In genomic region chr11:59226787-59227603, GRCm38 (mm10) we compare ENCODE assay signal across 8 mouse cellular contexts. TPM values are rescaled to one million over a fixed set of nuclear protein-coding genes. Genes with fewer than 3 reads are reported as not detected.
DNase-seq lines count a peak whose midpoint lies in the region; ATAC-seq and TF ChIP-seq lines count a peak whose summit lies in the region.

No protein-coding gene starts in this region.

- peak overlapping the region; percentile 99 for H3K9ac ChIP-seq in heart, embryonic 12.5 days
- H3K9ac ChIP-seq in hindbrain, embryonic 12.5 days: peak overlapping the region; percentile 99
- peak overlapping the region; percentile 99 for H3K9ac ChIP-seq in liver, embryonic 12.5 days

- peak overlapping the region; percentile 99 for H3K27ac ChIP-seq in heart, embryonic 12.5 days (ENCODE audit: poor library complexity, severe bottlenecking)
- peak overlapping the region; percentile 96 for H3K27ac ChIP-seq in hindbrain, embryonic 12.5 days
- H3K27ac ChIP-seq in liver, embryonic 12.5 days: peak overlapping the region; percentile 97
- H3K27ac ChIP-seq in olfactory bulb, adult 2 months (ENCODE audit: insufficient read depth, low read depth, low read length): peak overlapping the region; percentile 88; the same call in 1 of the 2 replicates

- WGBS in heart, embryonic 12.5 days: 2% methylated on average over 21 of the region's 21 CpGs
- 5% methylated on average over 21 of the region's 21 CpGs for WGBS in hindbrain, embryonic 12.5 days
- 1% methylated on average over 21 of the region's 21 CpGs for WGBS in liver, embryonic 12.5 days (ENCODE audit: insufficient replicate concordance)
- WGBS in olfactory bulb, adult 2 months: 2% methylated on average over 21 of the region's 21 CpGs

- TF ChIP-seq CTCF in olfactory bulb, adult 2 months (IDR thresholded peaks at IDR 0.05; ENCODE audit: insufficient read depth, low read depth, low read length): no peak

- H3K4me3 ChIP-seq in heart, embryonic 12.5 days: peak overlapping the region; percentile 97
- H3K4me3 ChIP-seq in hindbrain, embryonic 12.5 days: peak overlapping the region; percentile 98
- H3K4me3 ChIP-seq in liver, embryonic 12.5 days: peak overlapping the region; percentile 96
- H3K4me3 ChIP-seq in olfactory bulb, adult 2 months (ENCODE audit: insufficient read depth, low read depth, low read length): peak overlapping the region; percentile 88

- no peak for ATAC-seq in heart, embryonic 12.5 days (ENCODE audit: insufficient number of reproducible peaks, low FRiP score)
- ATAC-seq in common myeloid progenitor, adult 5-6 weeks (replicated peaks; ENCODE audit: low read depth, poor library complexity, severe bottlenecking): peak; percentile 19
- no peak for ATAC-seq in hindbrain, embryonic 12.5 days (ENCODE audit: low FRiP score)
- ATAC-seq in liver, embryonic 12.5 days: no peak

- DNase-seq in heart, postnatal 4 days: no peak
- no peak for DNase-seq in gastrocnemius, postnatal 4 days (ENCODE audit: low spot score in 2 of 2)
- no peak for DNase-seq in layer of hippocampus, adult 8-10 months (ENCODE audit: low spot score in 2 of 2)

- H3K4me2 ChIP-seq in heart, embryonic 12.5 days: peak overlapping the region; percentile 96
- H3K4me2 ChIP-seq in hindbrain, embryonic 12.5 days (replicated peaks): peak overlapping the region; percentile 96
- peak overlapping the region; percentile 86 for H3K4me2 ChIP-seq in liver, embryonic 12.5 days

- H3K27me3 ChIP-seq in heart, embryonic 12.5 days (replicated peaks): no peaks in the 10 kb centered on the region
- H3K27me3 ChIP-seq in hindbrain, embryonic 12.5 days: no peaks in the 10 kb centered on the region
- 0 out of 2 replicates have a peak, but pooled peaks cover 6% of the 10 kb centered on the region for H3K27me3 ChIP-seq in liver, embryonic 12.5 days (replicated peaks)

- no peaks in the 10 kb centered on the region for H3K9me3 ChIP-seq in heart, embryonic 12.5 days (replicated peaks)
- H3K9me3 ChIP-seq in hindbrain, embryonic 12.5 days (replicated peaks): no peaks in the 10 kb centered on the region
- H3K9me3 ChIP-seq in liver, embryonic 12.5 days (replicated peaks): no peaks in the 10 kb centered on the region

- TF ChIP-seq POLR2A in olfactory bulb, adult 2 months (IDR thresholded peaks at IDR 0.05; ENCODE audit: insufficient read depth, low read depth, low read length): no peak

- peaks cover 52% of the 10 kb centered on the region for H3K4me1 ChIP-seq in heart, embryonic 12.5 days (replicated peaks)
- peaks cover 33% of the 10 kb centered on the region for H3K4me1 ChIP-seq in hindbrain, embryonic 12.5 days
- peaks cover 68% of the 10 kb centered on the region for H3K4me1 ChIP-seq in liver, embryonic 12.5 days
- peaks cover 15% of the 10 kb centered on the region for H3K4me1 ChIP-seq in olfactory bulb, adult 2 months (ENCODE audit: control insufficient read depth, insufficient read depth, low read length)

- H3K36me3 ChIP-seq in heart, embryonic 12.5 days: no peaks in the 10 kb centered on the region
- H3K36me3 ChIP-seq in hindbrain, embryonic 12.5 days: peaks cover 5% of the 10 kb centered on the region; the same call in 1 of the 2 replicates
- H3K36me3 ChIP-seq in liver, embryonic 12.5 days: peaks cover 25% of the 10 kb centered on the region

RNA-seq across cellular contexts. Expression of gene Arf1, which starts 1.1 kb away (rescaled TPM):
- 609 and 632 TPM in 2 replicates for polyA plus RNA-seq in heart, embryonic 12.5 days (2016; fragmentation: Nextera tagmentation; extraction: Ambion mirVana)
- 100 to 1,000 TPM; 389 to 395 TPM for total RNA-seq in heart, postnatal 4 days (2021)
- 300 and 320 TPM in 2 replicates for total RNA-seq in common myeloid progenitor, adult 5-6 weeks (2017)
- 590 and 625 TPM in 2 replicates for polyA plus RNA-seq in hindbrain, embryonic 12.5 days (2016; fragmentation: Nextera tagmentation; extraction: Ambion mirVana)
- polyA plus RNA-seq in liver, embryonic 12.5 days (2016; fragmentation: Nextera tagmentation; extraction: Ambion mirVana): 341 TPM in 2 replicates
- polyA plus RNA-seq in olfactory bulb, adult 2 months (2012; ENCODE audit: insufficient read depth, insufficient read length, low replicate concordance, missing spikeins): 324 and 570 TPM in 2 replicates
- total RNA-seq in gastrocnemius, postnatal 4 days (2021): 100 to 1,000 TPM; 264 to 267 TPM
- total RNA-seq in layer of hippocampus, adult 8-10 months (2022): 100 to 1,000 TPM; 479 to 502 (median 488) TPM

RNA-seq across cellular contexts. Expression of gene 2310033P09Rik, which starts 18.9 kb away (rescaled TPM):
- polyA plus RNA-seq in heart, embryonic 12.5 days (2016; fragmentation: Nextera tagmentation; extraction: Ambion mirVana): 23.2 and 25.0 TPM in 2 replicates
- total RNA-seq in heart, postnatal 4 days (2021): 10 to 100 TPM; 10.6 to 12.4 TPM
- 16.6 and 18.6 TPM in 2 replicates for total RNA-seq in common myeloid progenitor, adult 5-6 weeks (2017)
- polyA plus RNA-seq in hindbrain, embryonic 12.5 days (2016; fragmentation: Nextera tagmentation; extraction: Ambion mirVana): 29.6 and 31.9 TPM in 2 replicates
- polyA plus RNA-seq in liver, embryonic 12.5 days (2016; fragmentation: Nextera tagmentation; extraction: Ambion mirVana): 25.1 and 26.6 TPM in 2 replicates
- not detected in 2 replicates for polyA plus RNA-seq in olfactory bulb, adult 2 months (2012; ENCODE audit: insufficient read depth, insufficient read length, low replicate concordance, missing spikeins)
- total RNA-seq in gastrocnemius, postnatal 4 days (2021): 1 to 10 TPM; 7.8 to 8.1 TPM
- 10 to 100 TPM; 18.9 to 24.8 (median 22.0) TPM for total RNA-seq in layer of hippocampus, adult 8-10 months (2022)

RNA-seq across cellular contexts. Expression of gene Mrpl55, which starts 24.7 kb away (rescaled TPM):
- polyA plus RNA-seq in heart, embryonic 12.5 days (2016; fragmentation: Nextera tagmentation; extraction: Ambion mirVana): 87.6 and 94.3 TPM in 2 replicates
- total RNA-seq in heart, postnatal 4 days (2021): 10 to 100 TPM; 74.1 to 75.1 TPM
- total RNA-seq in common myeloid progenitor, adult 5-6 weeks (2017): 49.7 and 68.8 TPM in 2 replicates
- 76.1 and 84.6 TPM in 2 replicates for polyA plus RNA-seq in hindbrain, embryonic 12.5 days (2016; fragmentation: Nextera tagmentation; extraction: Ambion mirVana)
- polyA plus RNA-seq in liver, embryonic 12.5 days (2016; fragmentation: Nextera tagmentation; extraction: Ambion mirVana): 78.3 and 82.8 TPM in 2 replicates
- not detected in 2 replicates for polyA plus RNA-seq in olfactory bulb, adult 2 months (2012; ENCODE audit: insufficient read depth, insufficient read length, low replicate concordance, missing spikeins)
- 10 to 100 TPM; 29.8 to 35.1 TPM for total RNA-seq in gastrocnemius, postnatal 4 days (2021)
- 10 to 100 TPM; 31.2 to 40.8 (median 36.1) TPM for total RNA-seq in layer of hippocampus, adult 8-10 months (2022)

RNA-seq across cellular contexts. Expression of gene Guk1, which starts 35.0 kb away (rescaled TPM):
- polyA plus RNA-seq in heart, embryonic 12.5 days (2016; fragmentation: Nextera tagmentation; extraction: Ambion mirVana): 101 TPM in 2 replicates
- 10 to 100 TPM; 63.3 to 67.9 TPM for total RNA-seq in heart, postnatal 4 days (2021)
- 26.8 and 36.6 TPM in 2 replicates for total RNA-seq in common myeloid progenitor, adult 5-6 weeks (2017)
- polyA plus RNA-seq in hindbrain, embryonic 12.5 days (2016; fragmentation: Nextera tagmentation; extraction: Ambion mirVana): 107 and 112 TPM in 2 replicates
- 73.7 and 81.3 TPM in 2 replicates for polyA plus RNA-seq in liver, embryonic 12.5 days (2016; fragmentation: Nextera tagmentation; extraction: Ambion mirVana)
- polyA plus RNA-seq in olfactory bulb, adult 2 months (2012; ENCODE audit: insufficient read depth, insufficient read length, low replicate concordance, missing spikeins): not detected in 2 replicates
- total RNA-seq in gastrocnemius, postnatal 4 days (2021): 10 to 100 TPM; 27.4 to 29.9 TPM
- total RNA-seq in layer of hippocampus, adult 8-10 months (2022): 100 to 1,000 TPM; 135 to 149 (median 141) TPM

RNA-seq across cellular contexts. Expression of gene Gjc2, which starts 44.0 kb away (rescaled TPM):
- polyA plus RNA-seq in heart, embryonic 12.5 days (2016; fragmentation: Nextera tagmentation; extraction: Ambion mirVana): 0.13 and 0.31 TPM in 2 replicates
- under 1 TPM; 0.70 to 0.79 TPM for total RNA-seq in heart, postnatal 4 days (2021)
- total RNA-seq in common myeloid progenitor, adult 5-6 weeks (2017): not detected in 2 replicates
- 0.27 and 0.28 TPM in 2 replicates for polyA plus RNA-seq in hindbrain, embryonic 12.5 days (2016; fragmentation: Nextera tagmentation; extraction: Ambion mirVana)
- polyA plus RNA-seq in liver, embryonic 12.5 days (2016; fragmentation: Nextera tagmentation; extraction: Ambion mirVana): 0.10 and 0.14 TPM in 2 replicates
- polyA plus RNA-seq in olfactory bulb, adult 2 months (2012; ENCODE audit: insufficient read depth, insufficient read length, low replicate concordance, missing spikeins): not detected in 2 replicates
- total RNA-seq in gastrocnemius, postnatal 4 days (2021): 1 to 10 TPM; 1.7 to 2.1 TPM
- 10 to 100 TPM; 11.8 to 15.9 (median 12.5) TPM for total RNA-seq in layer of hippocampus, adult 8-10 months (2022)
